Mouse (Mus musculus) T-helper 17 cell (primary cell): ENCODE results near the gene Cacybp.

Experiments used
- in situ Hi-C, 2 experiments: fragments of 300-600 bp; cut with MboI, MseI; formaldehyde crosslinking; loops; 1 replicate in 1 of 2; 2 replicates in 1 of 2; pipeline ENCODE4 v1.15.1; 2025; ENCODE audit warnings: high pct_unique_total_duplicates in 2 of 2

Cacybp gene

GRCm38 (mm10) chr1:160212703-160213669 is at the start of gene Cacybp:
TSS of gene Cacybp (minus strand) at chr1:160212875.
- in situ Hi-C loops: loop anchor here in 1 of 2 experiments (10.0 kb wide), 1 partner anchor 1662 kb away; the partner anchor contains the start of gene Suco

- in situ Hi-C loops: no loop called here
These were observed 49.7 kb upstream of the Cacybp start for GRCm38 (mm10) chr1:160262415-160262814.

GRCm38 (mm10) chr1:160261849-160262248 is 49.2 kb upstream of the Cacybp start:
- in situ Hi-C loops: no loop called here

GRCm38 (mm10) chr1:160260605-160261004 is 47.9 kb upstream of the Cacybp start:
- in situ Hi-C loops: no loop called here

- in situ Hi-C loops: no loop called here
These were observed 47.2 kb upstream of the Cacybp start for GRCm38 (mm10) chr1:160259884-160260283.

GRCm38 (mm10) chr1:160253108-160253507 is 40.4 kb upstream of the Cacybp start:
- in situ Hi-C loops: no loop called here

- in situ Hi-C loops: no loop called here
These were observed 38.8 kb upstream of the Cacybp start for GRCm38 (mm10) chr1:160251388-160252007.

GRCm38 (mm10) chr1:160250782-160251181 is 38.1 kb upstream of the Cacybp start:
- in situ Hi-C loops: no loop called here

- in situ Hi-C loops: loop anchor here in 1 of 2 experiments (5.0 to 25.0 kb wide), 3 partner anchors 48 to 1338 kb away; no protein-coding TSS in a partner anchor
These were observed 37.1 kb upstream of the Cacybp start for GRCm38 (mm10) chr1:160249786-160250185.

GRCm38 (mm10) chr1:160247473-160247872 is 34.8 kb upstream of the Cacybp start:
- in situ Hi-C loops: loop anchor here in 1 of 2 experiments (5.0 to 25.0 kb wide), 3 partner anchors 50 to 1340 kb away; no protein-coding TSS in a partner anchor

GRCm38 (mm10) chr1:160246844-160247243 is 34.2 kb upstream of the Cacybp start:
- in situ Hi-C loops: loop anchor here in 1 of 2 experiments (5.0 to 25.0 kb wide), 3 partner anchors 50 to 1340 kb away; no protein-coding TSS in a partner anchor

GRCm38 (mm10) chr1:160245954-160246353 is 33.3 kb upstream of the Cacybp start:
- in situ Hi-C loops: loop anchor here in 1 of 2 experiments (5.0 to 25.0 kb wide), 3 partner anchors 51 to 1341 kb away; no protein-coding TSS in a partner anchor

GRCm38 (mm10) chr1:160244689-160245088 is 32.0 kb upstream of the Cacybp start:
- in situ Hi-C loops: loop anchor here in 1 of 2 experiments (5.0 to 25.0 kb wide), 3 partner anchors 53 to 1343 kb away; no protein-coding TSS in a partner anchor

GRCm38 (mm10) chr1:160240091-160240490 is 27.4 kb upstream of the Cacybp start:
- in situ Hi-C loops: loop anchor here in 1 of 2 experiments (10.0 to 25.0 kb wide), 2 partner anchors 135 to 1347 kb away; no protein-coding TSS in a partner anchor

- in situ Hi-C loops: loop anchor here in 1 of 2 experiments (25.0 kb wide), 1 partner anchor 1348 kb away; no protein-coding TSS in a partner anchor
These were observed 26.3 kb upstream of the Cacybp start for GRCm38 (mm10) chr1:160238852-160239443.

GRCm38 (mm10) chr1:160237981-160238380 is 25.3 kb upstream of the Cacybp start:
- in situ Hi-C loops: loop anchor here in 1 of 2 experiments (25.0 kb wide), 1 partner anchor 1349 kb away; no protein-coding TSS in a partner anchor

- in situ Hi-C loops: loop anchor here in 1 of 2 experiments (25.0 kb wide), 1 partner anchor 1353 kb away; no protein-coding TSS in a partner anchor
These were observed 21.2 kb upstream of the Cacybp start for GRCm38 (mm10) chr1:160233921-160234320.

- in situ Hi-C loops: loop anchor here in 1 of 2 experiments (25.0 kb wide), 1 partner anchor 1355 kb away; no protein-coding TSS in a partner anchor
These were observed 19.4 kb upstream of the Cacybp start for GRCm38 (mm10) chr1:160232113-160232512.

- in situ Hi-C loops: loop anchor here in 1 of 2 experiments (25.0 kb wide), 1 partner anchor 1356 kb away; no protein-coding TSS in a partner anchor
These were observed 18.3 kb upstream of the Cacybp start for GRCm38 (mm10) chr1:160231013-160231412.

- in situ Hi-C loops: loop anchor here in 1 of 2 experiments (25.0 kb wide), 1 partner anchor 1359 kb away; no protein-coding TSS in a partner anchor
These were observed 15.2 kb upstream of the Cacybp start for GRCm38 (mm10) chr1:160227850-160228249.

GRCm38 (mm10) chr1:160227196-160227595 is 14.5 kb upstream of the Cacybp start:
- in situ Hi-C loops: loop anchor here in 1 of 2 experiments (25.0 kb wide), 1 partner anchor 1360 kb away; no protein-coding TSS in a partner anchor
